Mouse (Mus musculus) c-Kit-negative CD71-positive TER-119-positive erythroid progenitor cells, embryonic 14.5 days (primary cell): Measurements from ENCODE around the gene Ntrk2.
"Not testable (repeated sequence)": the region's sequence is repeated elsewhere in the genome, so short reads cannot be mapped to it uniquely, and the experiment has no call there.

Experiments
- DNase-seq: peaks from one replicate; pipeline ENCODE4 v3.0.0-alpha.2; 2013; ENCODE audit warnings: low read depth, low spot score

Gene Ntrk2

DNA sequence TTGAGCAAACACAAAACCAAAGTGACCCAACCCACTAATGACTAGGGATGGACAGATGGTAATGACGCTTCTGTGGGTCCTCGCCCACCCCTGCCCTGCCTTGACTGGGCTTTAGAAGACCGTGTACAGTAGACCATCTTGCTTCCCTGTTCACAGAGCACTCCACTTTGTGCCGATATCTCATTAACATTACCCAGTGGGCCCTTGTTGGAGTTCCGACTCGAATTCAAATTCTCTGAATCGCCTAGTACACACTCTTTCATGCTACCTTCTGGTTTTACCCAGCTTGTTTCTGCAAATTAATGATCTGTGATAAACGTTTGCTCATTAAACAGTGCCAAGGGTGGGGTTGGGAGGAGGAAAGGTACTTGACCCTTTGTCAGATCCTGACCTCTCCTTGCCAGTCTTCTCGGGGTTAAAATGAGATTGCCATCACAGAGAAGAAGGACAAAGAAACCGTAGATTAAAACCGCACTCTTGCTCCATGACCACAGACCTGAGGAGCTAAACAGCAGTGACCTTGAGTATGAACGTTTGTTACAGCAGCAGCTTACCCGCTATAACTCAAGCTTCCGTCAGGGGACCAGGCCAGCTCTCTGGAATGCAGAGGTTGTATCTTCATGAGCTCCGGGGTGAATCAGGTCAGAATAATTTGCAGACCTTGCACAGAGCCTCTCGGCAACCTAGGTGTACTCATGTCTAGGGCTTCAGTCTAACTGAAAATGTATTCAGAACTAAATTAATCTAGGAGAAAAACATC is 234.0 kb downstream of the Ntrk2 start:
- DNase-seq: no peak

DNA sequence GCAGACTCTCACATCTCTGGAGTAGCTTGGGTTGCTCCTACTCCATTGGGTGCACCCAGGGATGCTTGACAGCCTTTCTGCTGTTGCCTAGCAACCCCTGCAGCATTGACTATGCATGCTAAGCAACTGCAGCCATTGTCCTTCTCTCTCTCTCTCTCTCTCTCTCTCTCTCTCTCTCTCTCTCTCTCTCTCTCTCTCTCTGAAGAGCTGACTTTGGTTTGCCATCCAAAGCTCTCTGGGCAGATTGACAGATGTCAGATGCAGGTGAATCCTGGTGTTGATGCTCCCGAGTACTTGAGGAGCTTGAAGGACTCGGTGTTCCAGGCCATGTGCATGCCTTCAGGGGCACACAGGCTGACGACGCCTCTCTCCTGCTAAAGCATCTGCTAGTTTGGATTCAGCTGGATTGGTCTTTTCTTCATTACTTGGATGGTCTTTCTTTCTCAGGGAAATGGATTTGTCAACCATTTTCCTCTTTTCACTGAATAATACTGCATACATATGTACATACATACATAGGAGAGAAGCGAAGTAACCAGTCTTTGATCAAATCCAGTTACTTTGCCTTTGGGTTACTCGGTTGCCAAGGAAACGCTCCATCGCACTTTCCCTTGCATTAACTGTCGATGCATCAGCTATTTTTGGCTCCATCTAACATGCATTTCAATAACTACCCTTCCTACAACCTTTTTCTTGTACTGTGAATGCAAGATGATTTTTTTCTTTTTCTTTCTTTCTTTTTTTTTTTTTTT is 234.8 kb downstream of the Ntrk2 start:
- no peak for DNase-seq

DNA sequence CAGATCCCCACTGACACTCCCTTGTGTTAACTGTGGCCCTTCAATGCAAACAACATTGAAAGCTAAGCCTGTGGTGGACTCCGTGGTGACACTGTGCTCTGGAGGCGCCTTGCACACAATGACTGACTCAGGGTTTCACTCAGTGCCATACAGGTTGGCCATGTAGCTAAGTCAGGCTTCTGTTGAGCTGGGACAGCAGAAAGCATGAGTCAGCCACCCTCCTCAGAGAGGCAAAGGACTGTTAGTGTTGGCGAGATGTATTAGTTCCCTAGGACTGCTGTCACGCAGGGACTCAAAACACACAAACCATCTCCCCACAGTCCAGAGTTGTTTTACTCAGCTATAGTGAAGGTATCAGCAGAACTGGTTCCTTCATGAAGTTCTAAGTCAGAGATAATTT is 245.8 kb downstream of the Ntrk2 start:
- DNase-seq: no peak

DNA sequence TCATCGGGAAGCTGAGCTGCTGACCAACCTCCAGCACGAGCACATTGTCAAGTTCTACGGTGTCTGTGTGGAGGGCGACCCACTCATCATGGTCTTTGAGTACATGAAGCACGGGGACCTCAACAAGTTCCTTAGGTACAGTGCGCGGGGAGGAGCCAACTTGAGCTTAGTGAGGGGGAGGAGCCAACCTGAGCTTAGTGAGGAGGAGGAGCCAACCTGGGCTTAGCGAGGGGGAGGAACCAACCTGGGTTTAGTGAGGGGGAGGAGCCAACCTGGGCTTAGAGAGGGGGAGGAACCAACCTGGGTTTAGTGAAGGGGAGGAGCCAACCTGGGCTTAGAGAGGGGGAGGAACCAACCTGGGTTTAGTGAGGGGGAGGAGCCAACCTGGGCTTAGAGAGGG is 248.0 kb downstream of the Ntrk2 start:
- not testable (repeated sequence) for DNase-seq

DNA sequence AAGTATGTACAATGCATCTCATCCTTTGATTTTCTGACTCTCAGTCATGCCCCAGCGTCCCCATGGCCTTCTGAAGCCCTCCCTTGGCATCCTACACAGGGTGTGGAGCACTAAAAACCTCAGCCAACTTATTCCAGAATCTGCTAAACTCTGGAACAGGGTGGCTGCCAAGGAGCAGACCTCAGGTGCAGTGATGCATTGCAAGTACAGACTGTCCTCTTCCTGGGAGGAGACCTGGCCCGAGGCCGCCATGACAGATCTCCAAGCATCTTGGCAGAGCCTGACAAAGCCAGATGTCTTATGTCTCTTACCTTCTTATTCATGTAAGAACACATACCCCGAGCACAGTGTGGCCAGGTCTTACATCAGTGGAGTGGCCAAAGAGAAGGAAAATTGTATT is 250.5 kb downstream of the Ntrk2 start:
- DNase-seq: no peak

DNA sequence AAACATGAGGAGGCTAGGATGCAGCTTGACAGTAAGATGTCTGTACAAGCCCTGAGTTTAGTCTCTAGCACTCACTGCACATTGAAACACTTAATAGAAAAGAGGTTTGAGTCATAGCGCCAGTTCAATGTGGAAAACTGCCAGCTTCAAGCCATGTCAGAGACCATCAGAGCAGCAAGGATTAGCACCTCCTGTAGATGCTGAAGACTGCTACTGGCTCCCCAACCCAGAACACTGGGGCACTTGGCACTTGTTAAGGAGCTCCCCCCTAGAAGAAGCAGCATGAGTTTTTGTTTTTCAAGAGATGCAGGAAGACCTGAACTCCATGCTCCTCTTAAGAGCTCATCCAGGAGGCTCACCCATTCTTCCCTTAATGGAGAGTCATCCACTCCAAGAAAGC is 251.5 kb downstream of the Ntrk2 start:
- DNase-seq: no peak

DNA sequence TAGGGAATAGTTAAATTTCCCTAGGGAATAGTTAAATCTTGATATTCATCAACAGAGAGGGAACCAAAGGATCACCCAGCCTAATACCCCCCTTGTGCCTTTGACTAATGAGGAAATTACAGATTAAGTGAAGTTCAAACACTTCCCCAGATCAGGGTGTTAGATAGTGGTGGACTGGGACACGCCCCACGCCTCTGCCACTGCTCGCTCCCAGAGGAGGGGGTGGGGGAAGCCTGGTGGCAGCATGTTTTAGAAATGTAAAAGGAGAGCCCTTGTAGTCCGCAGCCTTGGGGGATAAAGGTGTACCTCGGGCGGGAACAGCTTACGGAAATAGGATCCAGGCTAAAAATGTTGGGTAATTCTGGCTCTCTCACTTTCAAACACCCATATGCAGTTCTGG is 252.7 kb downstream of the Ntrk2 start:
- no peak for DNase-seq

DNA sequence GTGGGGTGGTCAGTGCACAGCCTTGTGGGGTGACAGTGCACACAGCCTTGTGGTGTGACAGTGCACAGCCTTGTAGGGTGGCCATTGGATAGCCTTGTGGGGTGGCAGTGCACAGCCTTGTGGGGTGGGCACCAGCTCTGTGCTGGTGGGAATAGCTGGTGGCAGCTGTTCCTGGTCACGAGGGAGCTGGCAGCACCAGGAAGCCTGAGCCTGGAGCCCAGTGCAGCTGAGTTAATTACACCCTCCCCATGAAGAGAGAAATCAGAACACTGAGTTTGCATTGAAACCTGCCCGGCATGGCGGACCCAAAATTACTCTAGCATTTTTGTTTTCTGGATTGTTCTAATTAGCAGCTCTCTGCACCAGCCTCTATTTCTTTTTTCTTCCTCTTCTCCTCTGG is 259.3 kb downstream of the Ntrk2 start:
- DNase-seq: no peak

DNA sequence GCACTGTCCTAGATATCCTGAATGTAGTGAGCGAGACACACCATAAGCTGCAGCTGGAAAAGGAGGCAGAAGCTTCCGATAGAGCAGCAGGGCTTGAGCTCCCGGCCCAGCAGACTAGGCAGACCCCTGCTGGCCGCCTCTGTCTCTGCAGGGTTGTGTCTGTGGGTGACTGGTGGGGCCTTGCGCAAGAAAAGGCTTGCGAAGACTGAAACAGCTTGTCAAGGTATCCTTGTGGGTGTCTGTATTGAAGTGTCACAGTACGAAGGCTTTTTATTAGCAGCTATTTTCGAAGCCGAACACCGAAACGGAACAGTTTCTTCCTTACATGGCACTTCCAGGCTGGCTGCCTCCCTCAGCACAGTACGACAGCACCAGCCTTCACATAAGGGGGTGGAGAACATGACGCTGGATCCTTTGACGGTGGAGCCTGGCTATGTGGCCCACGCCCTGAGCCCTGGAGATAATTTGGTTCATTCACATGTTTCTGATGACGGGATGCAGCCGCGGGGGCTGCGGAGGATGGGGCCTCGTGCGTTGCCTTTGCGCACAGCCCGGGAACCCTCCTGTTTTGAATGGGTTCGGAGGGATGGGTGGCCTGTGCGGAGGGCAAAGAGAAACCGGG is 267.4 kb downstream of the Ntrk2 start:
- DNase-seq: no peak

DNA sequence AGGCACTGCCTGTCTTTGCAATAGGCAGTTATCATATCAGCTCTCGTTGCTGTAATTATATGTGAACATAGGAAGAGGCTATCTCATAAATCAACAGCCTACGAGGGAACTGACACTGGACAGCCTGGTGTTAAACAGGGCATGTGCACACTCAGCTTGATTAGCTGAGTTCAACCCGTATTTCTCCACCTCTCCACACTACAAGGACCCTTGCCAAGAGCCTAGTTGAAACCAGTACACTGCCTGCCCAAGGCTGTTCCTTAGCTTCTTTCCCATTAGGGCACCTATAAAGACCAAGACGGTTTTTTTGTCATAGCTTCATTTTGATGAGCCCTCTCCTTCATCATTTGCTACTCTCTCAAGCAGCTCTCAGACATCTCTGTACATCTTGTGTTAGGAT is 270.1 kb downstream of the Ntrk2 start:
- DNase-seq: no peak

DNA sequence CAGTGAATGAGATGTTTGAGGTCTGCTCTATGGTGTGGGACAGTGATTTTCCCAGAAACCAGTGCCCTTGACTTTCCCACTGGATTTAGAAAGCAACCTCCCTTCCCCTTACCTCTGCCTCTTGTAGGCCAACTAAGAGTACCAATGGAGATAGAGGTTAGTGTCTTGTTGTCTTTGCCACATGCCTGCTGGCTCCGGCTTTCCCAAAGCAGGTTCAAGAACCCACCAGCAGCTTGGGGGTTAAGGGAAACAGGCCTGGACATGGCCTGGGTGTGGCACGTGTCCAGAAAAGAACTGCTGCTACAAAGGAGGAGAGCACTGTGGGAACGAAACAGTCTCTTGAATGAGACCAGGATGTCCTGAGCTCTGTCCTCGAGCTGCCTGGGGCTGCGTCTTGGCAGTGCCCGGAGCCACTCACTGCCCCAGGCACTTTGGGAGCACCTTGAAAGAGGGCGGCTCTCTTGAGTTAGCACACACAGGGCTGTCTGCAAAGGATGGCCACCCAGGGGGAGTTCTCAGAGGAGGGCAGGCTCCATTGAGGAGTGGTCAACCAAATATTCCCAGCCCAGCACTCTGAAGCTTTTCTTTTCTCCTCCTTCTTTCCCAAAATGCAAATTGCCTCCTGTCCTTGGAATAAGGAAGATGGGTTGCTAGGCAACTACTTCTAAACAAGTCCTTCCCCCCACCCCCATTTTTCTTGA is 273.5 kb downstream of the Ntrk2 start:
- DNase-seq: no peak

DNA sequence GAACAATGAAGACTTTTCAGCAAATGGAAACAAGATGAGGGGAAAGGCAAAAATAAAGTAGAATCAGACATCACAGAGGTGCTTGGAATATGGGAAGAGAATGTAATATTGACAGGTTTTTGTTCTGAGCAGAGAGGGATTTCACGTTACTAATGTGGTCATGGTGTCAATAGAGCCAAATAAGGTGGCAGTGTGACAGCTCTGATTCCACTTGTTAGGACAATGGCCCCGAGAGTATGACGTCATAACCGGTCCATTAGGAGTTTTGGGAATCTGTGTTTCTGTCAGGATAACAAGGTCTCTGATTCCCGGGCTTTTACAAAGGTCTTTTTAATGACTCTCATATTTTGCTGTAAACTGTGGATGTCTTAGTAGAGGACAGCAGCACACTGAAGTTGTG is 274.1 kb downstream of the Ntrk2 start:
- DNase-seq: no peak

DNA sequence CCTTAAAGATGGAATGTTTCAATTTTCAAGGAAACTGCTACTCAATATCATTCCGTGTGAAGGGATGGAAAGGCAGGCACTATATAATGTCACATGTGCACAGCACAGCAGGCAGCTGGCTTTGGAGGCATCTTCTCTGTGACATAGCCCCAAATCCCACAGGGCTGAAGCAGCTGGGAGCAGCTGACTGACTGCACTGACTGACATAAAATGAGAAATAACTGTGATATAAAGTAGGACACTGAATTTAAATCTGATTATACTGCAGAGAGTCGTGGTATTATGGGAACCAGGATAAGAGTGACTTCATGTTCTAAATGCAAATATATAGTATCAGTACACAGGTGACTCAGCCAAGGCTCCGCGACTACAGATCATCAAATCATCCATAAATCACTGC is 282.6 kb downstream of the Ntrk2 start:
- no peak for DNase-seq

DNA sequence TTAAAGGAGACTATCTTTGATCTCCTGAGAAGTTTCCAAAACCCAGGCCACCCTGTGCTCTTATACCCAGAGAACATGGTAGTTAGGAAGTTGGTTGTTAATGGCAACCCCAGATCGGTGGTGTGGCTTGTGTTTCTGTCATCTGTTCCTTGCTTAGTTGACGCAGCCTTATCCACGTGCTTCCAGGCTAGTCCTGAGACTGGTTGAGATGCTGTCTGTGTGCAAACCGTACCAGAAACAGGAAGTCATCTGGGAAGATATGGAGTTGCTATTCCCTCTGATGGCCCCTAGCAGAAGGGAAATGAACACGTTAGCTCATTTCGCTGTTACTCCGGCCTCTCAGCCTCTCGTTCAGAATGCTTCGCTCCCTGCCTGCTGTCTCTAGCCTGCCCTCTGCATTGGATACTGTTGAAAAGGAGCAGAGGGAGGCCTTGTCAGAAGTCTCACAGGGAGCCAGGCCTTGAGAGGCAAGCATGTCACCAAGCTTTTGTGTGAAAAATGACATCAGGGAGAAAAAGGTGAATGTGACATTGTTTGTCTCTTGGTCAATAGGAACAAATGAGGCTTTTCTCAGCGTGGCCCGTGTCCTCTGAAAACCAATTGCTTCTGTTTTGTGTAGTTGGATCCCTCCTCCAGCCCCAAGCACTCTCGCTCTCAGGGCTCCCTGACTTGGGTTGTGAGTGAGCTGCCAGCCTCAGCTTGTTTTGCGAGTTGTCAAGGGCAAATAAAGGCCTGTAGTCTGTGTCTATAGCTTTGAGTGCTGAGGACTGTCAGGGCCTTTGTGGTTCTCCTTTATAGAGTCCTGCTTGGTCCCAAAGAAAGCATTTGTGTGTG is 285.0 kb downstream of the Ntrk2 start:
- no peak for DNase-seq

DNA sequence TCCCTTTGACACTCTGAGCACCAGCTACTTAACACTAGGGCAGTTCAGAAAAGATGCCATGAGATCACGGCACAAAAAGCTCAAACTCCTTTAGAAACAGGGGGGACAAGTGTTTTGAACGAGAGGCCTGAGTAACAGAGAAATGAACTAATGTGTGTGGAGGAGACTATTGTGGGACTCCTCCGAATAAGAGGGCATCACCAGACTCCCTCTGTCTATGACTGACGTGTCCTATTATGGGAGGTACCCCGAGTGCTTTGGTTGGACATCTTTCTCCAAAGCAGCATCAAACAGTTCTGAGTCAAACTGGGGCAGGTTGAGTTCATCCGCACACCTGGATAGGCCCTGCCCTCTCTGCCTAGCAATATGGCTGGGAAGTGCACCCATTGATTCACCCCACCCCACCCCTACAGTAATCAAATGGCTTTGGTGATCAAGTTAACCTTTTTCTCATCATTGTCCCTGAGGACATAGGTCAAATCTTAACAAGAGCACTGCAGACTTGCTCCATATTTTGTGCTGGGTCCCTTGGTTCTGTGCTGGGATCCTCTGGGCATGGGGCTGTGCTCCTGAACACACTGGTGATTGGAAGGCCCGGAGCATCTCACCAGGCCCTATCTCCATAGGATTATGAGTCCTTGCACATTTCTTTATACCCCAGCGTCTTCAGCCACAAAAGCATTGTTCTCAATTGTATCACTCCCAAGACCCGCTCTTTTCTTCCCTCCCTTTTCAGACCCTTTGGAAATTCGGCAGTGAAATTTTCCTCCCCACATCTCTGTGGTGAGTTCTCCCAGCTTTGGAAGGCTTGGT is 285.9 kb downstream of the Ntrk2 start:
- DNase-seq: no peak

DNA sequence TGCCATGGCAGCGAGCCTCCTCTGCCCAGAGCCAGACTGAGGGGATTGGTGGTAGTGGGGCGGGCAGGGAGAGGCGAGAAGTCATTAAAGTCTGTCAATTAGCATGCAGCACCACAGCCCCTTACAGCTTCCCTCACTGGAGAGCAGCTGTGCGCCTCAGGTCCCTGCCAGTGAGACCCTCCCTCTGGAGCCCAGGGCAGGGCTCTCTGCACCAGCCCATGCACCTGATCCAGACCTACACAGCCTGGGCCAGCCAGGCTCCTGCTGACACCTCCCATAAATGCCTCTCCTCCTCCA is 286.4 kb downstream of the Ntrk2 start:
- no peak for DNase-seq

DNA sequence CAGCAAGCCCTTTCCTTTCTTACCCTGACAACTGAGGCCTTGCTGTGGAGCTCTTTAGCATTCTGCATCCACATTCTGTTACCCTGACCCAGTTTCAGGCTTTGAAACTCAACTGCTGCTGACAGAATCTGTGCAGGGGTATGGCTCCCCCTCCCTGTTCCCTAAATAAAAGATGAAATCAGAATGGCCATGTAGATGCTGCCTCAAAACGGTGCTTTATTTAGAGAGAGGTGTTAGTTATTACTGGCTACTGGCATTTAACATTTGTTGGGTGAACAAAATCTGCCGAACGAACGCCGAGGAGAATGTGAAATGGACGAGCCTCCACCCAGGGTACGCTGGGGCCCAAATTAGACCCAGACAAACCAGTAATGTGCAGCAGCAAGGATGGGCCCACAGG is 288.4 kb downstream of the Ntrk2 start:
- no peak for DNase-seq

DNA sequence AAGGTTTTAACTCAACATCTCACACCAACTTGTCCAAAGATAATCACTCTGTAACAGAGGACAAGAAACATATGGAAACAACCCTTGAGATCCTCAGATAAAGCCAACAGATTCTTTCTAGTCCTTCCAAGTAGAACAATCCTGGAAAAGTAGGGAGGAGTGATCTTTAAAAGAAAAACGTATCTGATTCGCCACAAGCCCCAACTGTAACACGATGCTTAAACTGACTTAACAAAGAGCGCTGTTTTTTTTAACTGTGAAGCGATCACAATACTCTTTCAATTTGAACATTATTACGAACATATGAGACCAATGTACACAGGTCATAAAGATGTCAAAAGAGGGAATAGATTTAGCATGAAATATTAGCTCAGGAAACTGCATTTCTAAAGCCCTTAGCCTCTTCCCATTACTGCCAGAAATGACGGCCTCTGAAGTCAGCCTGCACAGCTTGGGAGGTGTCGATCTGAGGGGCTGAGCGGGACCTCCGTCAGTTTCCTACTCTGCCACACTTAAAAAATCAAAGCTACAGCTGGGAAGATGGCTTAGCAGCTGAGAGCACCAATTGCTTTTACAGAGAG is 289.5 kb downstream of the Ntrk2 start:
- no peak for DNase-seq

DNA sequence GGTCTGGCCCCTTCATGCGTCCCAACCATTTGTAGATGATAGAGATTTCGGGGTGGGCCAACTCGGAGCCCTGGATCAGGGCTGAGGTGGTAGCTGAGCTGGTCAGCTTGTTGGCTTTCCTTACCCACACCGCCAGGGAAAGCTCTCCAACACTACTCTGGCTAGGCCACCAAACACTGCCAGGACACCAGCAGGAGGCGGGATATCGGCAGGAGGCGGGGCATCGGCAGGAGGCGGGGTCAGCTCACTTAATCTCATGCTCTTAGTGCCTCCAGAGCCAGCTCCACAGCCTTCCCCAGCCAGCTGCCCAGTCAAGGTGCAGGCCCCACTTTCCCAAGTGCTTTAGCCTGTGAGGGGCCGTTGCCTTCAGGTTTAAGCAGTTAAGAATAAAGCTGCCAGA is 293.7 kb downstream of the Ntrk2 start:
- no peak for DNase-seq

DNA sequence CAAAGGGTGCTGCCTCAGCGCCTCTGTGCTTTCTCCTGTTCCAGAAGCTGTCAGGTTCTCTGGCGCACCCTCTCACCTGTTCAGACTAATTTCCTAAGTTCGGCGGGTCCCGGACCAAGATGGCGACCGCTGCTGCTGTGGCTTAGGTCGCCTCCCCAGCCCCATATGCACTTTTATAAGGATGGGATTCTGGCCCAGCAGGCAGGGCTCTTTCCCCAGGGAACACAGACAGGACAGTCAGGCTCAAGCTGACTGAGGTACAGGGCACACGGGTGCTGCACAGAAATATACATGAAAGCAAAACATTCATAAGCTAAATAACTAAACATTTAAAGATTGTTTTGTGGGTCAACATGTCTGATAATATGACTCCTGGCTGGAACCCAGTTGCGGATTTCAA is 301.4 kb downstream of the Ntrk2 start:
- DNase-seq: not testable (repeated sequence)
